Mouse (Mus musculus): ENCODE measurements at regions not wholly inside any gene's neighbourhood (a gene's known extent, or its start where the extent isn't known, plus 50 kb on each side); places are given as distances from the start of the nearest gene placed in this dataset.

- TF ChIP-seq CTCF (IDR thresholded peaks at IDR 0.05; ENCODE audit: low read depth) (no peak), EP300 (optimal IDR thresholded peaks at IDR 0.05) (no peak)
Observed at GRCm38 (mm10) chr2:50757837-50758541, 390.9 kb downstream of the Rnd3 start.
